Mouse (Mus musculus) fat pad, adult 2 months (tissue): ENCODE data around the gene Fgfr2.

Experiments
- DNase-seq: peaks from one replicate; pipeline ENCODE4 v3.0.0-alpha.2; 2011; ENCODE audit warnings: low read depth, low spot score; ENCODE audit errors: extremely low read depth

Fgfr2 gene

DNA sequence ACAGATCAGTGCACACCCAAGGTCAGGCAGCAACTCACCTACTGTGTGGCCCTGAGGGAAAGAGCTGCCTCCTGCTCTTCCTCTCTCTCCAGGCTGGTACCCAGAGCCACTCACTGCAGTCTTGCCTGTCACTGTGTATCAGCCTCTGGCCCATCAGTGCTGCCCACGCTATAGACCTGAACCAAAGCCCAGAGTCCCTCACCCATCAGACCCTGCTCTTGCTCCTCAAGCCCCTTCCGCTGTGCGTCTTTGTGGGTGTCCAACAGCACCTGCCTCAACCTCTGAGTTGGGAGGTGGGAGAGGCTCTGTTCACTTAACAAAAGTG is 835.8 kb downstream of the Fgfr2 start:
- no peak for DNase-seq

DNA sequence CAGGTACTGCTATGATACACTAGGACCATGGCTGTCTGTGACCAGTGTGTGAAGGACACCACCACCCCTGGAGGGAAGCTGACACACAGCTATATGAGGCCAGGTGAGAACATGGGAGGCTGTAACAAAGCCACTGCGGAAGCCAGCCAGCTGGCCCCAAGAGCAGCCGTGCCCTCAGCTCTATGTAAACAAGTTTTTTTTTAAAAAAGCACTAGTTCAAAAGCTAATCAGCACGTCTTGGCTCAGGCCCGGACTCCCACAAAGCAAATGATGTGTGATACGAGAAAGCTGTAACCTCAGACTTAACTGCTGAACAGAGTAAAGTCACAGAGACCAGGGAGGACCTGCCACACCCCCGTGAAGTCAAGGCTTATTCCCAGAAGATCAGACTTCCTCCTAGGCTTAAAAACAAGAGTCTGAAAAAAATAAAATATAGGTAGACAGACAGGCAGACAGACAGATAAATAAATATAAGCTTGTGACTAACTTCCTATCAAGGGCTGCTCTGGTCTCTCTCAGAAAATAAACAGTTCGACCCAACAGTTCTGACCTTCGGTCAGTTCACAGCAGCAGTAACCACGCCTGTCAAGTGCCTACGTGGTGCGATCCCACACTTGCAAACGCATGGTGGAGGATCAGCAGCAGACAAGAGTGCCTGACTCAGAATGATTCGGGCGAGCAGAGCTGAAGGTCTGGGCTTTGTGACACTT is 836.4 kb downstream of the Fgfr2 start:
- no peak for DNase-seq

DNA sequence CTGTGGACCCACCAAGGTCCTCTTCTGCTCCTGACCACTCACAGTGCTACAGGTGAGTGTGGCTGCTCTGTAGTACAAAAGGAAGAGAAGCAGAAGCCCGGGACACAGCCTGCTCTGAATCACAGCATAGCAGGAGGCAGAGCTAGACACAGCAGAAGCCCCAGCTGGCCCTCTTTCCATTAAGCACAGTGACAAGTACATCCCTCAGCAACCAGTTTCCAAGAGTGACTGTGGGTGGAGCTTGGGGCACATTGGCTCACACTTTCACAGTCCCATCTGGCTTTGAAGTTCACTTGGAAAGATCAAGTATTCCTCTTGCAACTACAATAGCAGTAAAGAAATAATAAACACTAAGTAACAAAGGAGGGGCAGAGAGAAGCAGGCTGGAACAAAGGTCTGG is 838.4 kb downstream of the Fgfr2 start:
- peak; percentile 85 for DNase-seq

DNA sequence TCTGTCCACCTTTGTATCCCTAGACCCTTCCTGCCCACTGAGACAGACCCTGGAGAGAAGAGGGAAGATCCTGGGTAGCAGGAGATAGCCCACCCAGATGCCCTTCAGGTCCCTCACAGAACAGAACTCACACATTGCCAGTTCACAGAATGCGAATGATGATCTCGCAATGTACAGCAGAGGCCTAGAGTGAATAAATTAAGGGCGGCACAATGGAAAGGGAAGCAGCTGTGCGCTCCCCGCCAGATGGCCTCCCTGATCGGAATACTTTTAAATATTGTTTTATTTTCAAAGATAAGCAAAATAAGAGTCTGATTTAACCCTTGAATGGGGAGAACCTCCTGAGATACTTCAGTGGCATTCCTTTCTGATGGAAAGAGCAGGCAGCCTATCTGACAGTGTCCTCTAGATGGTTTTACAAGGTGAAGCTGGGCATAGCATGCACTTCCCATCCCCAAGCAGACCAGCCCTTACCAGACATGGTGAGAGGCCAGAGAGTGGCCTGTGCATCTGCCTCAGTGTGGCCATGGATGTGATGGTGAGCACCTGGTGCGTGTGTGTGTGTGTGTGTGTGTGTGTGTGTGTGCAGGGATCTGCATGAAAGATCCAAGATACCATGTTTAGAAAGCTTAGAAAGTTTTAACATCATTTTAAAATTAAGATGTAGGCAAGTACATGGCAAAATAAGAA is 839.0 kb downstream of the Fgfr2 start:
- DNase-seq = no peak

DNA sequence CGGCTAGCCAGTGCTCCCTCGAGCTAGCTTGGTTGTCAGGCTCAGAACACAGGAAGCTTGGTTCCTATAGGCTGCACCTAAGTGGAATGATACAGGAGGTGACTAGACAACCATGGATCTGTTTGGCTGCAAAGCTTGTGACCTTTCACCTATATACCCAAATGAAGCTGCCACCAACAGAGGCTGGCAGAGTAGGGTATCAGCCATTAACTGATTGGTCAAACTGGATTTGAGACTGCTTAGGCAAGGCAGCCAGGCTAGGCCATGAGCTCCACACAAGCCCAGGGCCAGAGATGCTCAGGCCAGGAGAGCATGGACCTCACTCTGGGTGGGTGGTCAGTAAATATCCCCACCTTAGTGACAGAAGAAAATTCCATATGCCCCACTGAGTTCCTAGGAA is 840.6 kb downstream of the Fgfr2 start:
- no peak for DNase-seq

DNA sequence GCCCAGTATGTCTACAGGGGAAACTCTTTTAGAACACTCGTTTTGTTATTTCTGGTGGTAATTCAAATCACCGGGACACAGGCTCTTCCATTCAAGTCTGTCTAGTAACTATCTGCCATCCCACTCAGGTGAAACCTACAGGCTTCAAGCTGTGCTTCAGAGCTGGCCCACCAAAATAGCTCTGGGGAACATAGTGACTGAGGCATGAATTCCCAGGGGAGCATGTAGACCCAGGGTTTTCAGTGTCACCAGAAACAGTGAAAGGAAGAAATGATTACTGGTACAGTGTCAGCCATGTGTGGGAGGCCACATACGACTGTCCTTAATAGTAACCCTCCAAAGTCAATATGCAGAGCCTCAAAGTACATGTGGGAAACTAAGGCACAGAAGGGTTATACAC is 841.0 kb downstream of the Fgfr2 start:
- no peak for DNase-seq

DNA sequence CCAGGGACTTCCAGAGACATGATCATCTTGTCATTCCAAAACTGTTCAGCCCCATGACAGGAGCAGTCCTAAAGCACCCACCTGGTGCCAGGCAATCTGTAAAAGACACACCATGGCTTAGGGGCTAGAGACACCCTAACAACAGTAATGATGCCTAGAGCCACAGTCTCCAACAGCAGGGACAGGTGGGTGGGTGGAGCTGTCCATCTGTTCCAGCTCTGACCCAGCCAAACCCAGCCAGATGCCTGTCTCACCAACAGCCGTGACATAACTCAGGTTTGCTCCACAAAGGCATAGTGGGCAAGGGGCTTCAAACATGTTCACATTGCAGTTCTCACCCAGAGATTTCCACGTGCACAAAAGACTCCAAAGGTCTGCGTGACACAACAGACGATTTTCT is 841.4 kb downstream of the Fgfr2 start:
- no peak for DNase-seq

DNA sequence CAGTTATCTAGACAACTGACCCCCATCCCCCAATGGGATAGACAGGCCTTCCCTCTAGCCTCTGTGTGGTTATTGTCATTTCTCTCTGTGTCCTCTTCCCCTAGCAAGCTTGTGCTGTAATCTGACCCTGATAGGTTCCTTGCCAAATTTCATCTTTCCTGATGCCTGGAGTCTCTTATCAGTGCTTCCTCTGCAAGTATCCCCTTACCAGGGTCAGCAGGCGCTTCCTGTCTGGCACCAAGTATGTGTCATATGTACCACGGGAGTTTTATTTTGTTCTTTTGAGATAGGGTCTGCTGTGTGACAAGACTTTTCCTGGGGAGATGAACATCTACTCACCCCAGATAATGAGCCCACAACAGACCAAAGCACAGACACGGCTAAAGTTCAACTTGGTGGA is 844.5 kb downstream of the Fgfr2 start:
- DNase-seq = no peak

DNA sequence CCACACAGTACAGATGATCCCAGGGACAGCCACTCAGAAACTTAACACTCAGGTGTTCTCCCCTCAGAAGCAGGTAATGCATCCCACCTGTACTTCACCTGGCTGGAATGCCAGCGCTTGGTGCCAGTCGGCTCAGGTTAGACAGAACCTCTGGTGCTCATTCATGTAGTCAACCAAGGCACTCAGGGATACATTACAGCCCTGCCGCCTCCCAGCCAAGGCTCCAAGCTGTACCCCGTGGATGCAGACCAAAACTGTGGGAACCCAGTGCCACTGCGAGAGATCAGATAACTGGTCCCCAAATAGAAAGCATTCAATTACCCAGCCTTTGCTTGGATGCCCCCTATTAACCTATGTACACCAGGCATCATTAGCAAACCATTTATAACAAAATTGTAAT is 846.9 kb downstream of the Fgfr2 start:
- DNase-seq = no peak

DNA sequence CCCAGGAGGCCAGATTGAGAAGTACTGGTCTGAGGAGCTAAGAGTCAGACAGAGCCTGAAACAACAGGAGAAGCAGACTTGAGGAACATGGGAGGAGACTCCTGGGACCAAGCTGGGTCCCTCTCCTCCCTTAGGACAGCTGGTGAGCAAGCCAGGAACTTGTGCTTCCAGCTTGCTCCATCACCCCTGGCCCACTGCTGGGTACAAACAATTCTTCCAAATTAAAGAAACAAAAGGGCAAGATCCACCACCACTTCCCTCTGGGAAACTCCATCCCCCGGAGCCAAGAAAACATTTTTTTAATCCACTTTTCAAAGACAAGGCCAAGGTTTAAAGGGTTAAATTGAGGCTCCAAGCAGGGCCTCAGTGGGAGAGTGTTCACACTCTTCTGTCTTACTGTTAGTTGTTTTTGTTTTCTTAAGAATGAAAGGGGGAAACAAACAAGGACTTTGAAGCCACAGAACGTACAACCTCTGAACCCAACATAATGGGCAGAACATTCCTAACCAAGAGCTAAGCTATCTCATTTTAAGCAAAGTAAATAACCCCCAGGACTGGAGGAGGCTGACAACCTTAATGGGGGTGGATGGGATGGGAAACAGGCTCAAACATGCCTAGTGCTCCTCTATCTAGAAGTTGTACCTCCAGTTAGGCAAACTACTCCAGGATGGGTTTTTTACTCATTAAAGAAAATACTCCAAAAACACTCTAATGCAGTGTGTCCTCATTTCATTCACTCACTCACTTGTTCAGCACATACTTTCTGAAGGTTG is 849.2 kb downstream of the Fgfr2 start:
- DNase-seq = peak; percentile 85

DNA sequence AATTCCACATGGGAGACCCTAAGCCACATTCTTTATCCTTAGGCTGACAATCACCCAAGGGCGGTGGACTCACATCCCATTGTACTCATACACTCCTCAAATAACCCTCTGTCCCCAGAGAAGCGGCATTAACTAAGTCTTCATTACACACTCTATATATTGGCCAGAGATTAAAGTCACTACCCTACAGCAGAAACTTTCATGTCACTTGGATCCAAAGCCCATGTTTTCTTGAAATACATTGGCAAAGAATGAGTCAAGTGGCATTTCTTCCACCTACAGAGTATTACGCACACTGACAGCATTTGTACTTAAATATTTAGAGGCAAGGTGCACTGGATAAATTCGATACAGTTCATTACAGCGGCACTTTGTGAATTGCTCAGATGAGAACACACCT is 850.2 kb downstream of the Fgfr2 start:
- DNase-seq = peak; percentile 80

DNA sequence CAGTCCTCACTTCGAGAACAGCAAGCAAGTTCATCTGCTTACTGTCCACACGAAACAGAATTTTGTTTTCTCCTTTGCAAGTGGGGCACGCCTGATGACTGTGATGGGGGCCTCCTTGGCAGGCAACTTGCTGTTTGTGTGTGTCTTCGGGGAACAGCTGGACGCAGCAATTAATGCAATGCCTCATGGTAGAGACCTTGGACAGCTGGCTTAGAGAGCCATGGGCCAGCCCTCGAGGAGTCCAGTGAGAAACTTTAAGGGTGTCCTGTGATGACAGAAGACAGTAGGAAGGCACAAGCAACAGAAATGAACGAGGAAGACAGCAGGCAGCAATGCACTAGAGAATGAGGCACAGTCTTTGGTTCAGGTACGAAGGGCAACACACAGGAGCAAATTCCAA is 852.8 kb downstream of the Fgfr2 start:
- DNase-seq = no peak

DNA sequence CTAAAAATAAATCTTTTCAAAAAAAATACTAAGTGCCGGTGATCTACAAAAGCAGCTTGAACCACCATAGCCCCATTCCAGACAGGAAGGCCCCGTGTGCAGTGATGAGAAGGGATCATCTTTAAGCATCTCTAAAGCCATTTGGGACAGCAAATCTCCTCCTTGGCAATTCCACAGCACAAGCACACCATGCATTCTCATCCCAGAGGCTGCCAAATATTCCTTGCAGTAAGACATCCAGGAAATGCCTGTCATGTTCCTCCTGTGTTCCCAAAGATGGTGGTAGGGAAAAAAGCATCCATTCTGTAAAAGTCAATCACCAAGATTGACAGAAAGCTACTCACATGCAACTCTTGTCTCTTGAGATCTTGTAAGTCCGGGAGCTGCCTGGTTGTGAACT is 853.5 kb downstream of the Fgfr2 start:
- no peak for DNase-seq

DNA sequence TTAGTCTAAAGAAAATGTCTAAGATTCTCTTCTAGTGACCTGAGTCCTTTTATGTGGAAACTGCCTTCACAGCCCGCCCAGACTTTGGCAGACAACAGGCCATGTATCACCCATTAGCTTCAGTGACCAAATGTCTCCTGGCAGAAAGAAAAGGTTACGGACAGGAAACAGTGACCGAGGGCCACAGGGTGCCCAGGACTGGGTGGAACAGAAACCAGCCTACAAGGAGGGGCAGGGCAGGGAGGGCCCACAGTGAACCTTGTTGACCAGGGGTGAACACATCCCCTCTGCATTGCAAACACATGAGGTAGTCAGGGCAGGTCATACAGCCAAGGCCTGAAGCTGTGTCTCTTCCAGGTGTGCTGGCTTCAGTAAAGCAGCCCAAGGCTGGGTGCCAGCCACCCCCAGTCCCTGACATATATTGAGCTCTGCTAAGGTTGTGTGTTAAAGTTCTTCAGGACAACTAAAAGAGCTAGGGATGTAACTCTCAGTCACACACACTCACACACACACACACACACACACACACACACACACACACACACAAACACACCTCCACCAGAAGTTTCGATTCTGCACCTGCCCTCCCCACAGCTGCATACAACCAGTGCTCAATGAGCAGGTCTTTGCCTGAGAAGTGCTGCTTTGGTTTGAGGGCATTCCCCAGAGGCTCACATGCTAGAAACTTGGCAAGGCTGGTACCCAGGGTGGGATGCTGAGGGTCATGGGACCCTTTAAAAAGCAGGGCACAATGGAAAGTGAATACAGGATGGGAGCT is 855.2 kb downstream of the Fgfr2 start:
- DNase-seq = no peak

DNA sequence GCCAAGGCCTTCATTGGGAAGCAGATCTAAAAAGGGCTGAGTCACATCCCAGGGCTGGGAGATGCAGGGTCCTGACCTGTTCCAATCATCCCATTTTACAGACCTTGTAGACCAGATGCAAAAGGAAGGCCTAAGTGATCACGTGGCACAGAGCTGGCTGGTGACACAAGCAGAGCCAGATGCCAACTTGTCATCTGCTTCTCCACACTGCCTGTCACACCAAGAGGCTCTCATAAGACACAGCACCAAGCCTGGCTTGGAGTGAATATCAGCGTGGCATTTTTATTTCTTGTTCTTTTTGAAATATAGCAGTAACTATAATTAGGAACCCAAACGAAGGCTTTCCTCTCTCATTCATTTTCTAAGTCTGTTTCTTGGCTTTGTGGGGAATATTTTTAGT is 858.4 kb downstream of the Fgfr2 start:
- DNase-seq = no peak

DNA sequence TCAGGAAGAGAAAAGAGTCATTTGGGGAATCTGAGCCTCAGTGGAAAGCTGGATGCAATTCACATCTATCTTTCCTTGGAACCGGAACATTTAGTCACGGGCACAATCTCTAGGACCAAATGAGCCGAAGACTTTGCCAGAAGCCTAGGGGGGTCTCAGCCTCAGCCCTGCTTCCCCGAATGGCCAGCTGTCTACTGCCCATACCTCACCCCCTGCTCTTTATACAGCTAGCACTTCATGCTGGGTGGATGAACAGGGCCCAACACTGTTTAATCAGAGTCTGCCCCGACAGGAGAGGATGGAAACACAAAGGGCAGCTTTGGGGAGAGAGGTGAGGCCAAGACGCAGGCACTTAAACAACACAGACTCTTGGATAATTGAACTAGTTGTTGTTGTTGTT is 860.0 kb downstream of the Fgfr2 start:
- no peak for DNase-seq

DNA sequence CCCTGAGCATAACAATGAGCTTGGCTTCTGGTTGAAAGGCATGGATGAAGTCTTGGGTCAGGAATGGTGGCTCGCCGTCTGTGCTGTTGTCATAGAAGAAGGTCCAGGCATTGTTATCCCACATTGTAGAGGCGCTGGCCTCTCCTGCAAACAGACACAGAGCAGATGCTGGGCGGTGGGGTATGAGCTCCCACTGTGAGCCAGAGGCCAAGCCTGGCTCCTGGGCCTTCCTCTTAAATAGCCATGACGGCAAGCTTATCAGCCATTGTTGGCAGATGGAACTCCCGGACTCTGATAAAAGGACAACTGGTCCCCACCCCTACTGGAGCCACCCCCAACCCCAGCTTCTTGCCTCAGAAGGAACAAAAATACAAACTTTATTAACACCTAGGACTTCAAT is 860.5 kb downstream of the Fgfr2 start:
- no peak for DNase-seq

DNA sequence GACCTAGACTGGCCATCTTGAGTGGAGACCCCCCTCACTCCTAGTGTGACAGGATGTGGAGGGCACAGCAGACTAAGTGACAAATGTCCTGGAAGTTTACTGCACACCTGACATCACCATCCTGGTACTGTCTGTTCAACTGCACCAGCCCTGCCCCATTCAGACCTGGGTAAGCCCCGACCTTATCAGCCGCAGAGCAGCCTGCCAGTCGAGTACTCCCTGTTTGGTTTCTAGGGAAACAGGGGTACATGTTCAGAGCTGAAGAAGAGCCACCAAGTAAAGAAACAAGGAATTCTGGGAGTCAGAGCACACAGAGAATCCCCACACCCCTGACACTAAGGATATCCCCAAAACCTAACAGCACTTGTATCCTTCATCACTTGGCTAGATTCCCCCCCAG is 861.3 kb downstream of the Fgfr2 start:
- no peak for DNase-seq

DNA sequence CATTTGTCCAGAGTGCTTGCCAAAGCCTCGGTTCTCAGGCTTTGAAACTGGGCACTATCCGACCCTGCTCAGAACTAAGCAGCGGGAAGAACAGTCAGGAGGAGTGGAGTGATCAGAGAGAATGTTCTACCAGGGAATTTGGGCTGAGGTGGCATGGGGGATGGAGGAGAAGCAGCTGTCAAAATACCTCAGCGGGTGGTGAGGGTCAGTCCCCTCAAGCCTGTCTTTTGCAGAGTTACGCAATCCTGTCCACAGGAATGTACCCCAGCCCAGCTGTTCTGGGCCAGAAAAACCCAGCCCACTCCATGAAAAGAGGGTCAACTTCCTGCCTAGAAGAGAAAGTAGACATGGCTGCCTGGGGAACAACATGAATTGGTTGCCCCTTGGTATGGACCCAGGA is 862.5 kb downstream of the Fgfr2 start:
- no peak for DNase-seq

DNA sequence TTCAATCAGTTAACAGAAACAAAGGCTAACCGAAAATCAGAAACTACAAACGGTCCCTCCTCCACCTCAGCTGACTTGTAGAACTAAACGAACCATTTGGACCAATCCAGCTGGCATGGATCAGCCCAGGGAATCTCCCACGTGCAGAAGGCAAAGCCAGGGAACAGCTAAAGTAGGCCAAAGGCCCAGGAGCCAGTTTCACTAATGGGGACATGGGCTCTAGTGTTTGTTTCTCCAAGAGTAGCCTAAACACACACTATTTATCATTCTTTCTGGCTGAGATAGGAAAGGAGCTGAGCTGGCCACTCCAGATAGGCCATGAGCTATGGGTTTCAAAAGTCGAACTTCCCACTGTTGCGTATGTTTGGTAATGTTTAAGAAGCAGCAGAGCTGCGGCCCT is 864.3 kb downstream of the Fgfr2 start:
- DNase-seq = no peak

DNA sequence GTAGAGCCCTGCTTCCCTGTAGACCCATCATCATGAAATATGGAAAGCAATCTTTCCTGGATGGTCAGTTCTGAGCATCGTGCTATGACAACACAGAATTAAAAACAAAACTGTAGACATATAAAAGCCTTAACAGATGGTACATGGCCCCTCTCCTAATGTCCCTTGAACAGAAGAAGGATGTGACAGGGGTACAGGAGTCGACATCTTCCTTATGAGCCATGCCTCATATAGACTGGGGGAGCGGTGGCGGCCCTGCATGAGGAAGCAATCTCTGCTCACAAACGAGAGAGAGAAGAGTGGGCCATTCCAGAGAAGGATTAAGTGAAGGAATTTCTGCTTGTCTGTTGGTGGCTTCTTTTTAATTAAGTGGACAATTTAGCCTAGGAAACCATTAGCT is 864.9 kb downstream of the Fgfr2 start:
- DNase-seq = no peak

DNA sequence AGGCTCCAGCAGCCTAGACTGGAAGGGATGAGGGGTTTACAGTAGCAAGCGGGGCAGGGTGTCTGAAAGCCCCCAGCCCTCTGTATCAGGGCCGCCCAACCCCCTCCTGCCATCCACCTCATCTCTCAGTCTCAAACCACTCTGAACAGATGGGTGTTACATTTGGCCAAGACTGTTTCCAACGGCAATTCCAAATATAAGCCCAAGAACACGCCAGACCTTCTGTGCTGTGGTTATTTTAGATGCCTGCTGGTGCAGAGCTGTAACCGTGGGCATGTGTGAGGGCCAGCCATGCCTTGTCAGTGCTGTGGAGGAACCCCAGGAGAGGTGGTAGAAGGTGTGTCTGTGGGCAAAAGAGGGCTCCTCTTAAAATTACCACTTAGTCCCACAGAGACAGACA is 869.6 kb downstream of the Fgfr2 start:
- no peak for DNase-seq
